Mouse (Mus musculus) stomach, adult 2 months (tissue): ENCODE results near the gene Mier3. TPM values are rescaled to one million over a fixed set of nuclear protein-coding genes. Genes with fewer than 3 reads are reported as not detected.

Source experiments
- polyA plus RNA-seq: library from polyadenylated mRNA; depleted of rRNA; stranded (reverse); fragments of >200 nt; gene quantifications from 2 replicates; pipeline ENCODE4 v1.2.3, GENCODE M21; 2012; rRNA removed

The Mier3 gene
- polyA plus RNA-seq, result 0.96 and 1.7 TPM in 2 replicates

GRCm38 (mm10) chr13:111680679-111681078 is at the start of gene Mier3:
TSS of gene Mier3 (plus strand) at chr13:111680979.

Other genes with a start within 250 kb of the Mier3 start
- 0.08 and 0.10 TPM in 2 replicates for gene Gpbp1, start 190.9 kb upstream of the Mier3 start, polyA plus RNA-seq
- gene Gm49496, start 131.0 kb upstream of the Mier3 start, polyA plus RNA-seq, result not detected in 2 replicates
- gene Gm10198, start 88.2 kb upstream of the Mier3 start, polyA plus RNA-seq, result not detected in 2 replicates
- 2.9 and 3.8 TPM in 2 replicates for gene Map3k1, start 128.0 kb downstream of the Mier3 start, polyA plus RNA-seq